Mouse (Mus musculus): ENCODE measurements at regions not wholly inside any gene's neighbourhood (a gene's known extent, or its start where the extent isn't known, plus 50 kb on each side); places are given as distances from the start of the nearest gene placed in this dataset.

- no peak for TF ChIP-seq POLR2A (IDR thresholded peaks at IDR 0.05; ENCODE audit: extremely low read depth, insufficient read depth, low read length)
- no peak for TF ChIP-seq CTCF (IDR thresholded peaks at IDR 0.05; ENCODE audit: extremely low read depth, insufficient read depth, low read length)
Observed at GRCm38 (mm10) chr17:16027989-16028388, 197.2 kb upstream of the Rgmb start.
